In the genomic region with DNA sequence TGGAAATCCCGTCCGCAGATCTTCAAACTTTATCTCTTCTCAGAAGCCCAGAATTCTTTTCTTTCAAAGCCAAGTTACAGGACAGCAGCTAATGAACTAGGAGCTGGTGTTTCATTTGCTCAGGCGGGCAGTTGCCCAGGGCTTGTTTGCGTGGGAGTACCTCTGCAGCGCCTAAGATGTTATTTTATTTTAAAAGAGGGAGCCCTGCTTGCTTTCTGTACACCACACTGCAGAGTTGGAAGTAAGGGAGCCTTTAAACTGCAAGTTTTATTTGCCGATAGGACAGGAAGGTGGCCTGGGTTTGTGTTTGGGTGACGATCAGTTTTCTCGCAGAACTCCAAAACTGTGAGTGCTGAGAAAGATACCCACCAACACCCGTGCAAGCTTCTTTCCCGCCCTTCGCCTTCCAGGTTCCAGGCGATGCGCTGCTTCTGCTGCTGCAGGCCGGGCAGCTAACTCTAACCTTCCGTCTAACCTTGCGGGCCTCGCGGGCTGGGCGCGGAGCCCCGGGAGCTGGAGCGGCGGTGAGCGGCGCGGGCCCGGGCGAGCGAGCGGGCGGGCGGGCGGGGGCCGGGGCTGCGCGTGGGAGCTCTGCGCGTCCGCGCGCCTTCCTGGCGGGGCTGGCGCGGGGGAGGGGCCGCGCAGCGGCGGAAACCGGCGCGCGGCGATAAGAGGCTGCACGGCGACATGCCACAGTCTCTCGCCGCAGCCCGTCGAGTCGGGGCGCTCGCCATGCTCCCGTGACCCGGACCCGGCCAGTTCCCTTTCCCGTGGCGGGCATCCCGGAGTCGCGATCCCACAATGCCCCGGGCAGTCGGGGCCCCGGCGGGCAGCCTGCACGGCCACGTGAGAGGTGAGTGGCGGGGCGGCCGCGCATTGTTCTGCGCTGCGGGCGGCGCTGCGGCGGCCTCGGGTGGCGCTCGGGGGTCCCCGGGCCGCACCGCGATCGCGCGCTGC, we compare ENCODE assay signal across 8 mouse cellular contexts. TPM values are rescaled to one million over a fixed set of nuclear protein-coding genes. Genes with fewer than 3 reads are reported as not detected.
DNase-seq lines count a peak whose midpoint lies in the region; ATAC-seq and TF ChIP-seq lines count a peak whose summit lies in the region.

No protein-coding gene starts in this region.

- no peaks in the 10 kb centered on the region for H3K9me3 ChIP-seq in forebrain, embryonic 10.5 days
- H3K9me3 ChIP-seq in heart, embryonic 14.5 days (ENCODE audit: control insufficient read depth, low read length): no peaks in the 10 kb centered on the region
- no peaks in the 10 kb centered on the region for H3K9me3 ChIP-seq in liver, embryonic 14.5 days (ENCODE audit: control insufficient read depth, low read length)
- H3K9me3 ChIP-seq in stomach, embryonic 14.5 days (ENCODE audit: control insufficient read depth, low read depth, low read length): no peaks in the 10 kb centered on the region

- H3K27me3 ChIP-seq in forebrain, embryonic 10.5 days (ENCODE audit: poor library complexity, severe bottlenecking): no peaks in the 10 kb centered on the region
- no peaks in the 10 kb centered on the region for H3K27me3 ChIP-seq in heart, embryonic 14.5 days (ENCODE audit: control insufficient read depth, insufficient read depth, low read length)
- no peaks in the 10 kb centered on the region for H3K27me3 ChIP-seq in liver, embryonic 14.5 days (ENCODE audit: control insufficient read depth, insufficient read depth, low read length)
- no peaks in the 10 kb centered on the region for H3K27me3 ChIP-seq in stomach, embryonic 14.5 days (ENCODE audit: control insufficient read depth, insufficient read depth, low read length)

- 1% methylated on average over 96 of the region's 96 CpGs for whole genome bisulfite sequencing in forebrain, embryonic 10.5 days
- under 1% methylated on average over 52 of the region's 96 CpGs for WGBS in heart, embryonic 14.5 days
- WGBS in liver, embryonic 14.5 days (ENCODE audit: insufficient replicate concordance): under 1% methylated on average over 70 of the region's 96 CpGs
- WGBS in stomach, embryonic 14.5 days: under 1% methylated on average over 48 of the region's 96 CpGs

- peak overlapping the region; percentile 93 for H3K27ac ChIP-seq in brown adipose tissue, adult 24 weeks (replicated peaks; ENCODE audit: low read depth, low read length)
- H3K27ac ChIP-seq in forebrain, embryonic 10.5 days: peak overlapping the region; percentile 99
- peak overlapping the region; percentile 91 to 100 for H3K27ac ChIP-seq in heart, embryonic 14.5 days (replicated peaks in 1 of 2; ENCODE audit: control insufficient read depth in 1 of 2, insufficient read depth in 1 of 2, low read depth in 2 of 2, low read length in 2 of 2)
- peak overlapping the region; percentile 92 for H3K27ac ChIP-seq in liver, embryonic 14.5 days
- H3K27ac ChIP-seq in stomach, embryonic 14.5 days (ENCODE audit: low read length): peak overlapping the region; percentile 99

- H3K36me3 ChIP-seq in forebrain, embryonic 10.5 days (replicated peaks): no peaks in the 10 kb centered on the region
- H3K36me3 ChIP-seq in heart, embryonic 14.5 days (ENCODE audit: control insufficient read depth, insufficient read depth, low read length): no peaks in the 10 kb centered on the region
- no peaks in the 10 kb centered on the region; the same call in 1 of the 2 replicates for H3K36me3 ChIP-seq in liver, embryonic 14.5 days (replicated peaks; ENCODE audit: control insufficient read depth, insufficient read depth, low read depth)
- H3K36me3 ChIP-seq in stomach, embryonic 14.5 days (ENCODE audit: control insufficient read depth, insufficient read depth, low read length): no peaks in the 10 kb centered on the region

- H3K4me3 ChIP-seq in brown adipose tissue, adult 24 weeks (ENCODE audit: insufficient read depth, low read depth, low read length): peak overlapping the region; percentile 98
- H3K4me3 ChIP-seq in forebrain, embryonic 10.5 days: peak overlapping the region; percentile 84
- peak overlapping the region; percentile 81 to 88 for H3K4me3 ChIP-seq in heart, embryonic 14.5 days (ENCODE audit: control insufficient read depth in 1 of 2, insufficient read depth in 1 of 2, low read depth in 1 of 2, low read length in 2 of 2)
- H3K4me3 ChIP-seq in liver, embryonic 14.5 days (ENCODE audit: insufficient read depth in 1 of 2, low read depth in 2 of 2, low read length in 2 of 2): peak overlapping the region; percentile 94 to 100
- H3K4me3 ChIP-seq in stomach, embryonic 14.5 days (ENCODE audit: low read depth, low read length): peak overlapping the region; percentile 84

- no peak for TF ChIP-seq CTCF in liver, embryonic 14.5 days (IDR thresholded peaks at IDR 0.05; ENCODE audit: low read depth)

- DNase-seq in CD8-positive naive resting alpha-beta T cell, adult 2 months (ENCODE audit: low read depth in 2 of 2, low spot score in 2 of 2): peak; percentile 65 to 70
- DNase-seq in forebrain, embryonic 10.5 days (ENCODE audit: extremely low spot score, low spot score): peak; percentile 67
- peak; percentile 86 for DNase-seq in kidney, postnatal 10 days
- peak in 2 of 3 experiments; percentile 58 to 61 for DNase-seq in liver, embryonic 14.5 days (ENCODE audit: low read depth in 3 of 3, low spot score in 3 of 3)
- DNase-seq in neural tube, embryonic 10.5 days (ENCODE audit: extremely low spot score, low spot score): peak; percentile 85

- peak; percentile 83 for ATAC-seq in heart, embryonic 14.5 days (ENCODE audit: insufficient number of reproducible peaks, insufficient read depth, low FRiP score, low read depth)
- ATAC-seq in liver, embryonic 14.5 days (ENCODE audit: insufficient read depth): peak; percentile 88
- peak; percentile 83 for ATAC-seq in stomach, embryonic 14.5 days (ENCODE audit: insufficient number of reproducible peaks, insufficient read depth, low FRiP score, low read depth)

- H3K9ac ChIP-seq in heart, embryonic 14.5 days (ENCODE audit: low read length): peak overlapping the region; percentile 98
- H3K9ac ChIP-seq in liver, embryonic 14.5 days (replicated peaks): peak overlapping the region; percentile 100
- peak overlapping the region; percentile 89 for H3K9ac ChIP-seq in stomach, embryonic 14.5 days (replicated peaks; ENCODE audit: low read depth, low read length)

- H3K4me1 ChIP-seq in brown adipose tissue, adult 24 weeks (ENCODE audit: control insufficient read depth, insufficient read depth, insufficient read length, low read length): peaks cover 18% of the 10 kb centered on the region
- peaks cover 57% of the 10 kb centered on the region for H3K4me1 ChIP-seq in forebrain, embryonic 10.5 days
- H3K4me1 ChIP-seq in heart, embryonic 14.5 days (ENCODE audit: control insufficient read depth in 2 of 2, insufficient read depth in 2 of 2, low read length in 2 of 2): peaks cover 8 to 36% of the 10 kb centered on the region in 2 experiments
- peaks cover 31 to 39% of the 10 kb centered on the region in 2 experiments for H3K4me1 ChIP-seq in liver, embryonic 14.5 days (replicated peaks; ENCODE audit: control insufficient read depth in 2 of 2, insufficient read depth in 2 of 2, low read length in 1 of 2)
- H3K4me1 ChIP-seq in stomach, embryonic 14.5 days (ENCODE audit: control insufficient read depth, insufficient read depth, low read length): peaks cover 37% of the 10 kb centered on the region

- peak overlapping the region; percentile 88 for H3K4me2 ChIP-seq in heart, embryonic 14.5 days (ENCODE audit: low read length)
- H3K4me2 ChIP-seq in liver, embryonic 14.5 days (ENCODE audit: low read depth): peak overlapping the region; percentile 96
- peak overlapping the region; percentile 61 for H3K4me2 ChIP-seq in stomach, embryonic 14.5 days (replicated peaks; ENCODE audit: low read depth, low read length)

- TF ChIP-seq EP300 in liver, embryonic 14.5 days (IDR thresholded peaks at IDR 0.05; ENCODE audit: low read depth): no peak

RNA-seq across cellular contexts. Expression of gene Mbnl1, which starts 28.2 kb away (rescaled TPM):
- polyA plus RNA-seq in brown adipose tissue, adult 24 weeks (2012; ENCODE audit: insufficient read depth, insufficient read length, missing spikeins): 127 and 136 TPM in 2 replicates
- 37.6 and 40.0 TPM in 2 replicates for polyA plus RNA-seq in forebrain, embryonic 10.5 days (2016; fragmentation: Nextera tagmentation; extraction: Ambion mirVana)
- polyA plus RNA-seq in heart, embryonic 14.5 days (2014; fragmentation: Nextera tagmentation; extraction: Ambion mirVana): 92.7 and 93.2 TPM in 2 replicates
- polyA plus RNA-seq in liver, embryonic 14.5 days (2012; rRNA removed): 30.2 and 32.9 TPM in 2 replicates
- 128 and 149 TPM in 2 replicates for polyA plus RNA-seq in liver, embryonic 14.5 days (2014; fragmentation: Nextera tagmentation; extraction: Ambion mirVana)
- polyA plus RNA-seq in stomach, embryonic 14.5 days (2014; fragmentation: Nextera tagmentation; extraction: Ambion mirVana): 151 TPM in 2 replicates

Comparison
In these comparisons a context has a peak if more than half of its experiments do, and no peak if none do; other contexts are left out.
1. Peak in every context shown above with its lines: DNase-seq, ATAC-seq, H3K4me3 ChIP-seq and H3K27ac ChIP-seq.